Mouse (Mus musculus): ENCODE results near the gene Anxa11. TPM values are rescaled to one million over a fixed set of nuclear protein-coding genes. Genes with fewer than 3 reads are reported as not detected.
"Not testable (repeated sequence)": the region's sequence is repeated elsewhere in the genome, so short reads cannot be mapped to it uniquely, and the experiment has no call there.

Gene Anxa11
- polyA plus RNA-seq, 1 experiment, result 32.7 TPM

- Histone ChIP-seq H3K27ac (ENCODE audit: insufficient read depth, low read length) (no peak overlapping the region), H3K4me1 (ENCODE audit: control insufficient read depth, insufficient read depth, low read length) (no peaks in the 10 kb centered on the region), H3K4me3 (ENCODE audit: insufficient read depth, low read length) (no peak overlapping the region)
- TF ChIP-seq CTCF (IDR thresholded peaks at IDR 0.05; ENCODE audit: extremely low read depth, insufficient read depth, low read length) (no peak), POLR2A (IDR thresholded peaks at IDR 0.05; ENCODE audit: extremely low read depth, insufficient read depth, low read length) (no peak)
These were observed 35.4 kb upstream of the Anxa11 start for GRCm38 (mm10) chr14:25806561-25806960.

- not testable (repeated sequence) for H3K4me1 ChIP-seq (ENCODE audit: control insufficient read depth, insufficient read depth, low read length); H3K4me3 ChIP-seq (ENCODE audit: insufficient read depth, low read length); H3K27ac ChIP-seq (ENCODE audit: insufficient read depth, low read length)
These were observed 30.9 kb upstream of the Anxa11 start for GRCm38 (mm10) chr14:25811026-25811425.

- no peak for TF ChIP-seq POLR2A (IDR thresholded peaks at IDR 0.05; ENCODE audit: extremely low read depth, insufficient read depth, low read length)
- no peak for TF ChIP-seq CTCF (IDR thresholded peaks at IDR 0.05; ENCODE audit: extremely low read depth, insufficient read depth, low read length)
- Histone ChIP-seq H3K4me1 (ENCODE audit: control insufficient read depth, insufficient read depth, low read length) (no peaks in the 10 kb centered on the region), H3K27ac (ENCODE audit: insufficient read depth, low read length) (no peak overlapping the region), H3K4me3 (ENCODE audit: insufficient read depth, low read length) (no peak overlapping the region)
These were observed 27.8 kb upstream of the Anxa11 start for GRCm38 (mm10) chr14:25814140-25814539.

- Histone ChIP-seq H3K27ac (ENCODE audit: insufficient read depth, low read length) (no peak overlapping the region), H3K4me1 (ENCODE audit: control insufficient read depth, insufficient read depth, low read length) (no peaks in the 10 kb centered on the region), H3K4me3 (ENCODE audit: insufficient read depth, low read length) (no peak overlapping the region)
- TF ChIP-seq POLR2A (IDR thresholded peaks at IDR 0.05; ENCODE audit: extremely low read depth, insufficient read depth, low read length), result no peak
- TF ChIP-seq CTCF (IDR thresholded peaks at IDR 0.05; ENCODE audit: extremely low read depth, insufficient read depth, low read length), result peak; percentile 98
These were observed 25.5 kb upstream of the Anxa11 start for GRCm38 (mm10) chr14:25816416-25816815.

GRCm38 (mm10) chr14:25822584-25822983 lies 19.4 kb upstream of the Anxa11 start:
- Histone ChIP-seq H3K4me1 (ENCODE audit: control insufficient read depth, insufficient read depth, low read length) (no peaks in the 10 kb centered on the region), H3K4me3 (ENCODE audit: insufficient read depth, low read length) (no peak overlapping the region), H3K27ac (ENCODE audit: insufficient read depth, low read length) (no peak overlapping the region)
- TF ChIP-seq POLR2A (IDR thresholded peaks at IDR 0.05; ENCODE audit: extremely low read depth, insufficient read depth, low read length), result no peak
- no peak for TF ChIP-seq CTCF (IDR thresholded peaks at IDR 0.05; ENCODE audit: extremely low read depth, insufficient read depth, low read length)

GRCm38 (mm10) chr14:25824995-25825394 lies 17.0 kb upstream of the Anxa11 start:
- Histone ChIP-seq H3K27ac (ENCODE audit: insufficient read depth, low read length) (no peak overlapping the region), H3K4me3 (ENCODE audit: insufficient read depth, low read length) (no peak overlapping the region), H3K4me1 (ENCODE audit: control insufficient read depth, insufficient read depth, low read length) (no peaks in the 10 kb centered on the region)
- TF ChIP-seq POLR2A (IDR thresholded peaks at IDR 0.05; ENCODE audit: extremely low read depth, insufficient read depth, low read length) (no peak), CTCF (IDR thresholded peaks at IDR 0.05; ENCODE audit: extremely low read depth, insufficient read depth, low read length) (no peak)

- H3K27ac ChIP-seq (ENCODE audit: insufficient read depth, low read length), result no peak overlapping the region
- TF ChIP-seq POLR2A (IDR thresholded peaks at IDR 0.05; ENCODE audit: extremely low read depth, insufficient read depth, low read length), result no peak
- no peak for TF ChIP-seq CTCF (IDR thresholded peaks at IDR 0.05; ENCODE audit: extremely low read depth, insufficient read depth, low read length)
- H3K4me3 ChIP-seq (ENCODE audit: insufficient read depth, low read length), result no peak overlapping the region
- H3K4me1 ChIP-seq (ENCODE audit: control insufficient read depth, insufficient read depth, low read length), result no peaks in the 10 kb centered on the region
These were observed 15.9 kb upstream of the Anxa11 start for GRCm38 (mm10) chr14:25825880-25826626.

GRCm38 (mm10) chr14:25826866-25827265 lies 15.1 kb upstream of the Anxa11 start:
- Histone ChIP-seq H3K4me3 (ENCODE audit: insufficient read depth, low read length) (no peak overlapping the region), H3K27ac (ENCODE audit: insufficient read depth, low read length) (no peak overlapping the region), H3K4me1 (ENCODE audit: control insufficient read depth, insufficient read depth, low read length) (peaks cover under 1% of the 10 kb centered on the region; the same call in 1 of the 2 replicates)
- TF ChIP-seq POLR2A (IDR thresholded peaks at IDR 0.05; ENCODE audit: extremely low read depth, insufficient read depth, low read length) (no peak), CTCF (IDR thresholded peaks at IDR 0.05; ENCODE audit: extremely low read depth, insufficient read depth, low read length) (no peak)

GRCm38 (mm10) chr14:25831332-25831731 lies 10.6 kb upstream of the Anxa11 start:
- TF ChIP-seq CTCF (IDR thresholded peaks at IDR 0.05; ENCODE audit: extremely low read depth, insufficient read depth, low read length), result peak; percentile 19; the same call in 1 of the 2 replicates
- no peak for TF ChIP-seq POLR2A (IDR thresholded peaks at IDR 0.05; ENCODE audit: extremely low read depth, insufficient read depth, low read length)
- no peak overlapping the region for H3K4me3 ChIP-seq (ENCODE audit: insufficient read depth, low read length)
- H3K27ac ChIP-seq (ENCODE audit: insufficient read depth, low read length), result no peak overlapping the region
- H3K4me1 ChIP-seq (ENCODE audit: control insufficient read depth, insufficient read depth, low read length), result peaks cover 5% of the 10 kb centered on the region; the same call in 1 of the 2 replicates

- peak overlapping the region; percentile 53; the same call in 1 of the 2 replicates for H3K27ac ChIP-seq (ENCODE audit: insufficient read depth, low read length)
- H3K4me3 ChIP-seq (ENCODE audit: insufficient read depth, low read length), result no peak overlapping the region
- peaks cover 5% of the 10 kb centered on the region; the same call in 1 of the 2 replicates for H3K4me1 ChIP-seq (ENCODE audit: control insufficient read depth, insufficient read depth, low read length)
- TF ChIP-seq CTCF (IDR thresholded peaks at IDR 0.05; ENCODE audit: extremely low read depth, insufficient read depth, low read length) (peak; percentile 67), POLR2A (IDR thresholded peaks at IDR 0.05; ENCODE audit: extremely low read depth, insufficient read depth, low read length) (no peak)
These were observed 9.7 kb upstream of the Anxa11 start for GRCm38 (mm10) chr14:25832301-25832700.
